Mouse (Mus musculus) megakaryocyte progenitor cell, adult 5-6 weeks (primary cell): ENCODE results near the gene Esm1. TPM values are rescaled to one million over a fixed set of nuclear protein-coding genes. Genes with fewer than 3 reads are reported as not detected.
A peak's percentile ranks its signal among the peaks of the same experiment; 100 is the strongest.
"Not testable (repeated sequence)": the region's sequence is repeated elsewhere in the genome, so short reads cannot be mapped to it uniquely, and the experiment has no call there.

Experiments
- ATAC-seq: replicated peaks from 2 replicates; pipeline ENCODE4 v1.8.0; 2016; ENCODE audit warnings: mild to moderate bottlenecking, moderate TSS enrichment, inconsistent platforms; ENCODE audit not compliant: poor library complexity
- total RNA-seq, 2 experiments: library from RNA; stranded (forward) in 1 of 2; stranded (reverse) in 1 of 2; fragments of 157-497, 149-512 nt in 1 of 2; fragments of 200-1000 nt in 1 of 2; gene quantifications; 2 replicates each; pipeline versions ENCODE4 v1.2.3 to v1.2.4; 2015 to 2017

The Esm1 gene
- total RNA-seq, 2 experiments from 2014 or later = not detected

DNA sequence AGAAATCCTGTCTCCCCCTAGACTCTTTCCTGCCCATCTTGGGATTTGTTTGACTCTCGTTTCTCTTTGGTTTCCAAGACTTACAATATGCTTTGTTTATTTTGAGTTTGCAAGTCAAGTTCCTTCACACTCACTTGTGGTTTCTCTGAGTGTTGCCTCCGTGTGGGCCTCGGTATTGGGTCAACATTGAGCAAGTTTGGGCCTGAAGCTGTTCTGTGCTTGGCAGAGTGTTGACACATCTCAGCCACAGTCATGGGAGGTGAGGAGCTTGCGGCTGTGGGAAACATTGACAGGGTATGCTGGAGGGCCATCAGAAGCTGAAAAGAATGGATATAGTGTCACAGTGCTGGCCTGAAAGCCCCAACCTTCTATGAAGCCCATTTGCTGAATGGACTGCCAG, 17.6 kb downstream of the Esm1 start:
- peak; percentile 93 for ATAC-seq

DNA sequence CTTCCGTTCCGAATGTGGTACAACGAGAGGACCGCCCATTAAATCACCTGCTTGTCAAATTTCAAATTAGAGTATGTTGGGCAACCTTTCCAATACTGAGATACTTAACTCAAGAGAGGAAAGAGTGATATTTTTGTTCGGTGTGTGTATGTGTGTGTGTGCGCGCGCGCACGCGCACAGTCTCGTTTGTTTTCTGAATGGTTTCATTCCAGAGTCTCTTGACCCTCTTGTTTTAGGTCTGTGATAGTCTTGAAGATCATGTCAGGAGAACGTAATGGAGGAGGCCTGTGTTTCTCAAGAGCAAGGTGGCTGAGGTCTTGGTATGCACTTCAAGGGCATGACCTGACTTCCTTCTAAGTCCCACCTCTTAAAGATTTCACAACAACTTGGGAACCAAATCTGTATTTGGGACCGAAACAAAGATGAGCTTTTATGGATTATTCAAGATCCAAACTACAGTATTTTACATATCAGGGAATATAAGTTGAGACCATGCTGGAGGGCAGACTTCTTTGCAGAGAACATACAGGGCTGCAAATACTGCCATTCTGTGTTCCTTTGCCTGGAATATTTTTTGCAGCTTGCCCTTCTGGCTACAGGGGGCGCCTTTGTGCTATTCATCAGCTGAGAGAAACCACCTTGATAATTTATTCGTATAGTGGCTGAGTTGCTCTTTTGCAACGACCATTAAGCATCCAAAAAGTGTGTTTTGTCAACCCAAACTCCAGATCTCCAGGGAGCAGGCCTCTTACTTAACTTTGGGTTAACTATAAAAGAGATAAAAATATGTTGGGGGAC, 18.4 kb downstream of the Esm1 start:
- ATAC-seq = 0 out of 2 replicates have a peak, but pooled peaks have one; percentile 15

- ATAC-seq = peak; percentile 87
Measured at GRCm38 (mm10) chr13:113242129-113242528, 32.7 kb downstream of the Esm1 start.

DNA sequence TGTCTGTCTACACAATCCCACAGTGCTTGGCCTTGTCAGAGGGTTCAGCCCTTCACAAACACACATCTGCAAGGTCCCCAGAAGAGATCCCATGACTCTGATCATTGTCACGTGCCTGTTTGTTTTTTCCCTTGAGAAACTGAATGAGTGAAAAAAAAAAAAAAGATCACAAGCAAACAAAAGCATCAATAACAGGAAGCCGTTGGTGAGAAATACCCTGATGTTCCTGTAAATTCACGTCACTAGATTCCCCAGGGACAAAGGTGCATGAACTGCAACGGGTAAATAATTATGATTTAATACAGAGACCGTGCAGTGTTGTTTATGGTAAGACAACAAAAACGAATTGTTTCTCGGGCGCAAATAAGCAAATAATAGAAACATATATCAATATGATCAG, 35.6 kb downstream of the Esm1 start:
- ATAC-seq = no peak

- ATAC-seq = not testable (repeated sequence)
Measured at GRCm38 (mm10) chr13:113252580-113252979, 43.1 kb downstream of the Esm1 start.

DNA sequence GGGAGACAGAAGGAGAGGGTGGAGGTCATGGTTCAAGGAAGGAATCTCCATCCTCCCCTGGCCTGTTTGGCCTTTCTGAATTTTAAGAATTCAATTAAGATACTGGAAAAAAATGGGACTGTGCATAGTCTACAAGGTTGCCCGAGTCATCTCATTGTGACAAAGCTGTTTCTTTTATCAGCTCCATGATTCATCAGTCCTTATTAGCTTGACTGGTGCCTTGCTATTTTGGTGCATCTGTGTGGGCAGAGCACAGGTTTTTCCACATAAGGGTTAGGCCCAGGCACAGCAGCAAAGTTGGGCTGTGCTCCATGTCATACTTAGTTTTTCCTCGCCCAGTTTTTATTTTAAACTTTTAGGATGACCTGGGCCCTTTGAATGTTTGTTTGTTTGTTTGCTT, 47.3 kb downstream of the Esm1 start:
- ATAC-seq = no peak

DNA sequence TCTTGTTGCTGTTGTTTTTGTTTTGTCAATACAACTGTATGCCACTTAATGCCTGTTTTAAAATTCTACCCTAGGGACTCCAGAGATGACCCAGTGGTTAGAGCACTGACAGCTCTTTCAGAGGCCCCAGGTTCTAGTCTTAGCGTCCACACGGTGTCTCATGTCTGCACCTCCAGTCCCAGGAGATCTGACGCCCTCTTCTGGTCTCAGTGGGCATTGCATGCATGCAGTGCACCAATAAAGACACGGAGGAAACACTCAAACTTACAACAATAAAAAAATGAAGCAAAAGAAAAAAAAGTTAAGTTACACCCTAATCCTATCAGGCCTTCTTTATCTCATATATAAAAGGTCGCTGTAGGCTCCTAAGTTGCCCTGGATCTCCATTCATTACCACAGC, 47.7 kb downstream of the Esm1 start:
- ATAC-seq = peak; percentile 57; the same call in 1 of the 2 replicates

- ATAC-seq = no peak
Measured at GRCm38 (mm10) chr13:113259237-113259636, 49.8 kb downstream of the Esm1 start.

GRCm38 (mm10) chr13:113262822-113263221, 53.4 kb downstream of the Esm1 start:
- ATAC-seq = no peak

DNA sequence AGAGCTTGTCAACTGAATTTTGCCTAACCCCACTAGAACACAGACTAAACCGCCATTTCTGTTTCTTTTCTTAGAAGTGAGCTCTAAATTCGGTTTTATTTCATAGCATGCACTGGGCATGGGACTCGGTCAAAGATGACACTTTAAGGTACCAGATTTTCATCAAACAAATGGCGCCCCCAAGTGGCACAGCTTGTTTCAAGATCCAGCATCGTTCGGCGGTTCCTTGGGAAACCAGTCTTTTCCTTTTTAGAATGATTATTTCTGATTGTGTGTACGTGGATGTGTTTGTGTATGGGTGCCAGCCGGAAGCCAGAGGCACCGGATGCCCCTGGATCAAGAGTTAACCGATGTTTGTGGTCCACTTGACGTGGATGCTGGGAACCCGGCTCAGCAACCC, 55.8 kb downstream of the Esm1 start:
- ATAC-seq = no peak

DNA sequence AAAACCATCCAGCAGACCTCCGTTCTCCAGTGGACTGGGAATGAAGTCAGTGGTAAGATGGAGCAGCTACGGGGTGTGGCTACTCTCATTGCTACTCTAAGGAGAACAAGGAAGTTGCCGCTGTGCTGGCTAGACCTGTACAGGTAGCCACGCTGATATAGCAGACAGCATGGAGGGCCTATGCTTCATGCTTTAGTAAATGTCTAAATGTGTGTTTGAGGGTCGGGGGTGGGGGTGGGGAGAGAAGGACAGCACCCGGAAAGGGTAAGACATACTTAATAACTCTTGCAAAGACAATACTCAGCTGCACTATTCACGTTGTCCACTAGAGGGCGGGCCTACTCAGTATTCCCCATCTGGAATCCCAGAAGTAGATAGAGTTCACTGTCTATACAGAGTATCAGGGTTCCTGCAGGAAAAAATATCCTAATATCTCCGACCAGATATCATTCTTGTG, 57.1 kb downstream of the Esm1 start:
- ATAC-seq = peak; percentile 47

DNA sequence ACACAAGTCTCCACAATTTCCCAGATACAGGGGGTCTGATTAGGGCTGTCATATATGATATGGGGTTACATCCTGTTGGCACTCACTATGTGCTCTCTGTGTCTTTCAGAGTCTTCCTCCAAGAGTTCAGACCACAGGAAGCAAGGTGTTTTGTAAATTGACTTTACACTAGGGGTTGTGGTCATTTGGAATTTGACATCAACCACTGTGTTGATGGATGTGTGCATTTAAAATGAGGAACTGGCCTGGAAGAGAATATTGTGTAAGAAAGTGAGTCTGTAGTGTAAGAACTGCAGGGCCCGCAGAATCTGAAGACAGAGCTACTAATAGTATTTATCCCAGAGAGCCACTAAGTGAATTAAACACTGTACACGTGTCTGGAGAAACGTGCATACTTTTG, 57.7 kb downstream of the Esm1 start:
- peak; percentile 79 for ATAC-seq

Other genes with a start within 250 kb of the Esm1 start
- gene Ccno, start 221.9 kb upstream of the Esm1 start, total RNA-seq (2015) = 1.5 and 2.1 TPM in 2 replicates
- gene Ccno, start 221.9 kb upstream of the Esm1 start, total RNA-seq (2017) = 1.4 and 1.6 TPM in 2 replicates
- gene Mcidas, start 215.8 kb upstream of the Esm1 start, total RNA-seq (2015) = not detected in 2 replicates
- gene Mcidas, start 215.8 kb upstream of the Esm1 start, total RNA-seq (2017) = not detected in 2 replicates
- gene Cdc20b, start 174.5 kb upstream of the Esm1 start, total RNA-seq (2015) = not detected in 2 replicates
- not detected in 2 replicates for gene Cdc20b, start 174.5 kb upstream of the Esm1 start, total RNA-seq (2017)
- gene Gpx8, start 163.2 kb upstream of the Esm1 start, total RNA-seq (2015) = not detected in 2 replicates
- not detected in 2 replicates for gene Gpx8, start 163.2 kb upstream of the Esm1 start, total RNA-seq (2017)
- 0.15 TPM in 1 of 2 replicates, not detected in the other for gene Gzma, start 108.7 kb upstream of the Esm1 start, total RNA-seq (2015)
- 0.61 TPM in 1 of 2 replicates, not detected in the other for gene Gzma, start 108.7 kb upstream of the Esm1 start, total RNA-seq (2017)
- not detected in 2 replicates for gene Gzmk, start 16.2 kb downstream of the Esm1 start, total RNA-seq (2015)
- not detected in 2 replicates for gene Gzmk, start 16.2 kb downstream of the Esm1 start, total RNA-seq (2017)
- 0.10 TPM in 1 of 2 replicates, not detected in the other for gene BC067074, start 83.5 kb downstream of the Esm1 start, total RNA-seq (2015)
- gene BC067074, start 83.5 kb downstream of the Esm1 start, total RNA-seq (2017) = 0.14 TPM in 1 of 2 replicates, not detected in the other